Mouse (Mus musculus) midbrain, postnatal 0 days (tissue): ENCODE measurements at regions not wholly inside any gene's neighbourhood (a gene's known extent, or its start where the extent isn't known, plus 50 kb on each side); places are given as distances from the start of the nearest gene placed in this dataset.

Experiments used
- ATAC-seq: fragments of 200-750 bp; cut with Nextera tagmentation; 2 replicates; pipeline ENCODE4 v1.8.0; 2017; ENCODE audit warnings: moderate number of reproducible peaks, mild to moderate bottlenecking, moderate TSS enrichment, moderate library complexity; ENCODE audit not compliant: low FRiP score
- DNase-seq: peaks from one replicate; pipeline ENCODE4 v3.0.0-alpha.2; 2015; ENCODE audit warnings: low spot score
- H3K27ac ChIP-seq: fragments of 300-500 bp; sonication (generic); 2 replicates; pipeline ENCODE4 v1.5.1; 2014; ENCODE audit warnings: low read depth, mild to moderate bottlenecking, low read length, mixed read lengths
- H3K27me3 ChIP-seq: fragments of 300-500 bp; sonication (generic); 2 replicates; pipeline ENCODE4 v1.6.1; 2014; ENCODE audit warnings: low read length, control low read depth, mixed read lengths; ENCODE audit not compliant: insufficient read depth
- H3K36me3 ChIP-seq: fragments of 300-500 bp; sonication (generic); 2 replicates; pipeline ENCODE4 v1.6.1; 2014; ENCODE audit warnings: low read length, control low read depth, mixed read lengths; ENCODE audit not compliant: insufficient read depth
- H3K4me1 ChIP-seq: fragments of 300-500 bp; sonication (generic); 2 replicates; pipeline ENCODE4 v1.6.1; 2014; ENCODE audit warnings: mild to moderate bottlenecking, control low read depth, antibody characterized with exemption, low read length, mixed read lengths; ENCODE audit not compliant: insufficient read depth
- H3K4me2 ChIP-seq: fragments of 300-500 bp; sonication (generic); 2 replicates; pipeline ENCODE4 v1.6.1; 2014; ENCODE audit warnings: low read depth, mild to moderate bottlenecking, low read length, mixed read lengths; ENCODE audit not compliant: poor library complexity, severe bottlenecking
- H3K4me3 ChIP-seq: fragments of 300-500 bp; sonication (generic); 2 replicates; pipeline ENCODE4 v1.5.1; 2014; ENCODE audit warnings: low read depth, mild to moderate bottlenecking, low read length, moderate library complexity
- H3K9ac ChIP-seq: fragments of 300-500 bp; sonication (generic); replicated peaks from 2 replicates; pipeline ENCODE4 v1.6.1; 2014; ENCODE audit warnings: mild to moderate bottlenecking, low read length, moderate library complexity, mixed read lengths; ENCODE audit not compliant: poor library complexity, severe bottlenecking
- H3K9me3 ChIP-seq: fragments of 300-500 bp; sonication (generic); 2 replicates; pipeline ENCODE4 v1.6.1; 2016; ENCODE audit warnings: low read length, control low read depth
- CTCF ChIP-seq: IDR thresholded peaks from 2 replicates; pipeline ENCODE4 v1.5.1; 2016; ENCODE audit warnings: antibody characterized with exemption, mild to moderate bottlenecking
- WGBS: fragments of 180-500 bp; shearing (Covaris S2); extraction: QIAGEN DNeasy Blood & Tissue Kit; methylation state at CpG from one replicate; pipeline ENCODE4 v1.1.7; 2014; 5-methylcytosine and 5-hydroxymethylcytosine counted together

DNA sequence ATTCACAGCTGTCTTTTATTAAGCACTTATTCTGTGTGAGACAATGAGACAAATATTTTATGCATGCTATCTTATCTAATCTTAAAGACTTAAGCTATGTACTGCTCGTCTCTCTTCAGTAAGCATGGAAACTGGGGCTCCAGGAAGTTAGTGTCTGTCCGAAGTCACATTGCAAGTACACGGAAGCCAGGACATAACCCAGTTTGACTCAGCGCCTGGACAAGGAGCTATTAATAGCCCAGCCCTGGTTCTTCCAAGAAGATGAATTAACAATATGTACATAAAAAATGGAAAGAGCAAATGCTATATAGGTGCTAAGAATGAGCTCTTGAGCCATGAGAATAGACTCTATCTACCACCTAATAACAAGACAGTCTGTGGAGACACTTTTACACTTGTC lies 85.2 kb upstream of the Col24a1 start:
- H3K36me3 ChIP-seq: no peaks in the 10 kb centered on the region
- DNase-seq: no peak
- no peak overlapping the region for H3K27ac ChIP-seq
- H3K9me3 ChIP-seq: no peaks in the 10 kb centered on the region
- H3K27me3 ChIP-seq: no peaks in the 10 kb centered on the region
- TF ChIP-seq CTCF: no peak
- WGBS: 88% methylated on average over 4 of the region's 4 CpGs
- no peak for ATAC-seq
- no peak overlapping the region for H3K9ac ChIP-seq
- no peak overlapping the region for H3K4me2 ChIP-seq
- H3K4me3 ChIP-seq: no peak overlapping the region
- H3K4me1 ChIP-seq: no peaks in the 10 kb centered on the region

- WGBS: 95% methylated on average over 5 of the region's 5 CpGs
- no peak overlapping the region for H3K4me3 ChIP-seq
- H3K9me3 ChIP-seq: no peaks in the 10 kb centered on the region
- no peak overlapping the region for H3K4me2 ChIP-seq
- DNase-seq (no peak), ATAC-seq (no peak)
- no peaks in the 10 kb centered on the region for H3K27me3 ChIP-seq
- no peaks in the 10 kb centered on the region for H3K4me1 ChIP-seq
- no peak for TF ChIP-seq CTCF
- H3K36me3 ChIP-seq: no peaks in the 10 kb centered on the region
- H3K9ac ChIP-seq: no peak overlapping the region
- no peak overlapping the region for H3K27ac ChIP-seq
Measured at GRCm38 (mm10) chr3:145210166-145210565, 82.1 kb upstream of the Col24a1 start.

- DNase-seq (peak; percentile 2), ATAC-seq (no peak)
- H3K36me3 ChIP-seq: no peaks in the 10 kb centered on the region
- no peak overlapping the region for H3K9ac ChIP-seq
- no peaks in the 10 kb centered on the region for H3K9me3 ChIP-seq
- H3K4me2 ChIP-seq: no peak overlapping the region
- no peak overlapping the region for H3K27ac ChIP-seq
- H3K4me1 ChIP-seq: no peaks in the 10 kb centered on the region
- no peak overlapping the region for H3K4me3 ChIP-seq
- 68% methylated on average over 10 of the region's 10 CpGs for WGBS
- H3K27me3 ChIP-seq: no peaks in the 10 kb centered on the region
- TF ChIP-seq CTCF: no peak
Measured at GRCm38 (mm10) chr3:145216987-145217515, 75.2 kb upstream of the Col24a1 start.

GRCm38 (mm10) chr3:145222922-145223321 lies 69.3 kb upstream of the Col24a1 start:
- WGBS: 88% methylated on average over 1 of the region's 1 CpGs
- Histone ChIP-seq H3K27me3 (no peaks in the 10 kb centered on the region), H3K9ac (no peak overlapping the region), H3K9me3 (0 out of 2 replicates have a peak, but pooled peaks cover 4% of the 10 kb centered on the region), H3K4me1 (no peaks in the 10 kb centered on the region), H3K36me3 (no peaks in the 10 kb centered on the region), H3K27ac (no peak overlapping the region), H3K4me3 (no peak overlapping the region), H3K4me2 (no peak overlapping the region)
- TF ChIP-seq CTCF: no peak
- ATAC-seq: no peak
- no peak for DNase-seq

- no peaks in the 10 kb centered on the region for H3K4me1 ChIP-seq
- H3K4me3 ChIP-seq: no peak overlapping the region
- ATAC-seq (no peak), DNase-seq (no peak)
- no peaks in the 10 kb centered on the region for H3K27me3 ChIP-seq
- H3K4me2 ChIP-seq: no peak overlapping the region
- 0 out of 2 replicates have a peak, but pooled peaks cover 4% of the 10 kb centered on the region for H3K9me3 ChIP-seq
- TF ChIP-seq CTCF: no peak
- no peak overlapping the region for H3K27ac ChIP-seq
- no peaks in the 10 kb centered on the region for H3K36me3 ChIP-seq
- WGBS: 88% methylated on average over 2 of the region's 2 CpGs
- no peak overlapping the region for H3K9ac ChIP-seq
Measured at GRCm38 (mm10) chr3:145224040-145224439, 68.2 kb upstream of the Col24a1 start.

- WGBS: 91% methylated on average over 6 of the region's 6 CpGs
Measured at GRCm38 (mm10) chr3:145230721-145231120, 61.6 kb upstream of the Col24a1 start.

More at GRCm38 (mm10) chr3:145230721-145231120, 61.6 kb upstream of the Col24a1 start:
- no peak overlapping the region for H3K4me3 ChIP-seq
- no peaks in the 10 kb centered on the region for H3K27me3 ChIP-seq
- H3K4me2 ChIP-seq: no peak overlapping the region
- H3K36me3 ChIP-seq: no peaks in the 10 kb centered on the region
- ATAC-seq: no peak
- TF ChIP-seq CTCF: no peak
- DNase-seq: peak; percentile 2
- H3K9ac ChIP-seq: no peak overlapping the region
- H3K9me3 ChIP-seq: 0 out of 2 replicates have a peak, but pooled peaks cover 4% of the 10 kb centered on the region
- H3K27ac ChIP-seq: no peak overlapping the region
- H3K4me1 ChIP-seq: no peaks in the 10 kb centered on the region
